Mouse (Mus musculus) right cerebral cortex, postnatal 14 days (tissue): ENCODE data around the gene Gnai2.
A peak's percentile ranks its signal among the peaks of the same experiment; 100 is the strongest.

Experiments used
- DNase-seq: peaks from one replicate; pipeline ENCODE4 v3.0.0; 2022

Gnai2 gene

DNA sequence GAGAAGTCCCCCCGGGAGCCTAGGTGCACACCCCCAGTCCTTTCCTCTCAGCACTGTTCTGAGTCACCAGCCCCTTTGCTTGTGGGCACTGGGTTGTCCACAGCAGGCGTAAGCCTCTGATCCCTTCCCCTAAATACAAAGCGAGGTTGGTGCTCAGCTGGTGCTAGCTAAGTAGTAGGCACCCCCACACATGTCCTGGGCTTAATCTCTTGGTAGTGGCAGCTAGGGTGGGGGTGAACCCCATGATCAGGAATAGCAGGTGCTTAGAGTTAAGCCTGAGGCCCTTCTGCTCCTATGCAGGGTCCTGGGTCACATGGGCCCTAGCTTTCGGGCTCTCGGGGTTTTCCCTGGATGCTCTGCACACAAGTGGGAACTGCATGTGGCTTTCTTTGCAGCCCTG, 22.0 kb upstream of the Gnai2 start:
- no peak for DNase-seq

DNA sequence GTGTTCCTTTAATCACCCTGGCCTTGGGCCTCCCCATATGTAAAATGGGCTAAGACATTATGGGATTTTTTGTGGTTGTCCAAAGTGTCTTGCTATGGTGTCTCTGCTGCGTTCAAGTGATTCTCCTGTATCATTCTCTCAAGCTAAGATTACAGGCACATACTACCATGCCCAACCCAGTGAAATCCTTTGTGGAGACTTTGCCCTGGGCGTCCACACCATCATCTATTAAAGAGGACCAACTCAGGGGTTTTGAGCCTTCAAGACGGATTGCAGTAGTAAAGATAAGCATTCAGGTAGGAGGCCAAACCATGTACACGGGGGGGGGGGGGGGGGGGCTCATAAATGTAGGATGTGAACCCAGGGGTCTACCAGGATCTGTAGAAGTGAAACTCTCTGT, 19.4 kb upstream of the Gnai2 start:
- DNase-seq, result no peak

DNA sequence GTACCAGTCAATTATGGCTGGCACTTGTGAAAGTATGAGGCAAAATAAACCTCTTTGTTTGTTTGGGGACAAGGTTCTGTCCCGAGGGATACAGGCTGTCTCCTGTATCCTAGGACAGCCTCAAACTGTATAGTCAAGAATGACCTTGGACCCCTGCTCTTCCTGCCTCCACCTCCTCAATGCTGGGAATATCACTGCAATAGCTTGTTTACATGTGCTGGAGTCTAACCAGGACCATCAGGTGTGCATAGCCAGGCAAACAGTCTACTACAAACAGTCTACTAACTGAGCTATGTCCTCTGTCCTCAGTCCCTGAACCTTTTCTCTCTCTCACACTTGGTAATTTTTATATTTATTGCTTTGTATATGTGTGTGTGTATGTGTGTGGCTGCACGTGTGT, 18.3 kb upstream of the Gnai2 start:
- no peak for DNase-seq

DNA sequence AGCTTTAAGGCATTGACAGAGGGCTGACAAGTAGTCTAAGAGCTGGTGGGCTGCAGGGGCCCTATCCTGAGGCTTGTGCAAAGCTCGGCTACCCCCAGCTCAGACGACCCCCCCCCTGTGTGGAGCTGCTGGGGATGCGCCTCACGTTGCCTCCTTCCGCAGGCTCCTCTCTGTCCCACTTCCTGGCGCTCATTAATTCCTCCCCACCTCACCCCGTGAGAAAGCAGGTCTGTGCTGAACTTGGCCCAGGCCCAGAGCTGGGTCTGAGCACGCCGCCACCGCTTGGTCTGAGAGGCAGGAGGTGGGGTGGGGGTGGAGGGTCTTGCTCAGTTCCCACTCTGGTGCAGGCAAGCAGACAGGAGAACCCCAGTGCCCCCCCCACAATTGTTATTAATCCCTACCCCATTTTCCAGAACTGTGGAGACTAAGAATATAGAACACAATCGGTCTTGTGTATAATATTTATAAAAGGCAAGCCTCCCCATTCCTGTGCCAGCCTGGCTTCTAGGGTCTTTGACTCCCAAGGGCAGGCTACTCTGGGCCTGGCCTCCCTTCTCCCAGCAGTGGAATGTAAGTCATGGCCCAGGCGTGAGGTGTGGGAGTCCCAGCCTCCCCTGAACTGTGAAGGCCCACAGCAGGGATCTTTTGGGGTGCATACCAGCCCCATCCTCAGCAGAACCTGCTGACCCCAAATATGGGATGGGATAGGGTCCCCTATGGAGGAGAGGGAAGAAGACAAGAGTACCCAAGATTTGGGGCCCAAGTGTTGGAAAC, 15.7 kb upstream of the Gnai2 start:
- no peak for DNase-seq

DNA sequence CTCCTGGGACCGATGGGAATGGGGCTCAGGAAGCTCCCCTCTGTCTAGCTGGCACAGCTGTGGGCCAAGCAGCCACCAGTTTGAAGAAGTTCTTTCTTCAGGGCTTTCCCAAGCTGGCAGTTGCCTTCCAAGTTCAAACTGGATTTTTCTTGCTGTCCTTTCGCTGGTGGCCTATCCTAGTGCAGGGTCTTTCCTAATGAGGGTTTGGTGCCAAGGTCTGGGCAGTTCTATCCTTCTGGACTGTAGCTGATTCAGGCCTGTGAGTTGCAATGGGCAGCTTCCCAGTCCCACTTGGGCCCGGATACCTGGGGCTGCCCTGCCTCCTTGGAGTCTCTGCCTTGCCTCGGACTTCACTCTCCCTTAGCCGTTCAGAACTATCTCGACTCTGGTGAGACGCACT, 15.1 kb upstream of the Gnai2 start:
- no peak for DNase-seq

DNA sequence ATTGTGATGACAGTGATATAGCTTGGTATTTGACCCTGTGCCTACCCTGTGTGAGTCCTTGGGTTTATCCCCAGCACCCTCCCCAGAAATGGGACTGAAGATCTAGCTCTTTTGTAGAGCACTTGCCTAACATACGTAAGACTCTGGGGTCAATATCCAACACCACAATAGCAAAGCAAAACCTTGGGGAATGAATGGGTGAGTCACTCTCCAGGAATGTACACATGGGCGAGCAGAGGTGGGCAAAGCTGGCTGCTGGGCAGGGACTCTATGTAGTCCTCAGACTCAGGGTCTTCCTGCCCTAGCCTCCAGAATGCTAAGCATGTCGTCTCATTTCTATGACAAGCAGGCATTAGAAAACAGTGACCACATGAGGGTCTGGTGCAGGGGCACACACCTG, 13.6 kb upstream of the Gnai2 start:
- no peak for DNase-seq

DNA sequence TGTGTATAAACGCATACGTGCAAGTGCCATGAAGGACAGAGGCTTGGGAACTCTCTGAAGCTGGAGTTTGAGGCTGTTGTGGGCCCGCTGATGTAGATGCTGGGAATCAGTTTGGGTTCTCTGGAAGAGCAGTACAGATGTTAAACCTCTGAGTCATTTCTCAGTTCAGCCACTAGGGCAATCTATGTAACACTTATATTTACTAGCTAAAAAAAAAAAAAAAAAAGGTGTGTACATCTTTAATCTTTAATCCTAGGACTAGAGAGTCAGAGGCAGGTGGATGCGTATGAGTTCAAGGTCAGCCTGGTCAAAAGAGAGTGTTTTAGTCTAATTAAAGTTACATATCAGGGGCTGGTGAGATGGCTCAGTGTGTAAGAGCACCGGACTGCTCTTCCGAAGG, 11.8 kb upstream of the Gnai2 start:
- no peak for DNase-seq

DNA sequence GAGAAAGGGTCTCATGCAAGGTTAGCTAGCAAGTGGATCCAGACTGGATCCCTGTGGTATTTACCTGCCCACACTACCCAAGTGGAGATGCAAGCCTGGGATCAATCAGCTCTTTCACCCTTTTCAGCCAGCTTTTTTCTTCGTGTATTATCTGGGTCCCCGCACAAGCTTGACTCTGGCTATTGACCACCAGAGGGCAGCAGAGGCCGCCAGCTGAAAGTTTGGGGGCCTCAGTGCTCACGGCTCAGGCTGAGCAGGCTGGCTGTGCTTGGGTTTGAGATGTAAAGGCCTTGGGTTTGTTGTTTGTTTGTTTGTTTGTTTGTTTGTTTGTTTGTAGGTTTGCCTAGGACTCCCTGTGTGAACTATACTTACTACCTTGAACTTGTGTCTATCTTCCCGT, 10.4 kb upstream of the Gnai2 start:
- DNase-seq, result peak; percentile 79

DNA sequence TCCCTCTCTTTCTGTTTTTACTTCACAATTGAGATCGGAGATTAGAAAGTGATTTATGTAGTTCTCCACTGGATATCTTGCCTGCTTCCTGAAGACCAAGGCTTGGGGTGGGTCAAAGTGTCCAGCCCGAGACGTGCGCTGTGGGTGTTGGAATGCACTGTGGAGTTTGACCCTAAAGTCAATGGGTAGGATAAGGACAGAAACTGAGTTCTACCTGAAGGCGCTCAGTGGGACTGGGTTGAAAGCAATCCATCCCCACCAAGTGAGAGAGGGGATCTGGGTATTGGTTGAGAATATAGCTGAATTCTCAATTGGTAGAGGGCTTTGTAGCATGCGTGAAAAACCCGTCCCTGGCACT, 10.0 kb upstream of the Gnai2 start:
- DNase-seq, result no peak

DNA sequence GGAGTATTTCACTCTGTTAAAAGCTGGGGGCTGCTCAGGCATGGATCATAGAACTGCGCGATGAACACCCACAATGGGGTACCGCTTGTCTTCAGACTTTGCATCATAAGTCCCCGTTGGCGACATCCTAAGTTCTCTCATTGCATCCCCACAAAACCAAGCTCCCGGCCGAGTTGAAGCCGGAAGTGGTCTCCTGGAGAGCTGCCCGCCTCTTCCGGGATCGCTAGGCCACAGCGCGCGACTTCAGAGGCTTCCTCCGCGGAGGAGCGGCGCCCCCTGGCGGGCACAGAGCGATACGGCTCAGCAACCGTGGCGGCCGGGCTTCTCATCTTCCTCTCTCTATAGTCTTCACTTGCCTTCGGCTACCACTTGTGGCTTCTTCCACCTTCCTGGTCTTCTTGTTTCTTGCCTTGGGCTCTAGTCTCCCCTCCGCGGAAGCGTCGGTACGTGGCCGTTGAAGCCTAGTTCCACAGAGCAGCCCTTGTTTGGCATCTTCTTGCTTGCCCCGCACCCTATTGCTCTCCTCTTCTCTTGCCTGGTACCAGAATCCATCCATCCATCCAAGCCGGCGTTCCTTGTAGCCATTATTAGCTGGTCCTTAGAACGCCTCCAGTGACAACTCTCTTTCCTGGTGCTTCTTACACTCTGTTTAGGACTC, 9.5 kb upstream of the Gnai2 start:
- peak; percentile 95 for DNase-seq

DNA sequence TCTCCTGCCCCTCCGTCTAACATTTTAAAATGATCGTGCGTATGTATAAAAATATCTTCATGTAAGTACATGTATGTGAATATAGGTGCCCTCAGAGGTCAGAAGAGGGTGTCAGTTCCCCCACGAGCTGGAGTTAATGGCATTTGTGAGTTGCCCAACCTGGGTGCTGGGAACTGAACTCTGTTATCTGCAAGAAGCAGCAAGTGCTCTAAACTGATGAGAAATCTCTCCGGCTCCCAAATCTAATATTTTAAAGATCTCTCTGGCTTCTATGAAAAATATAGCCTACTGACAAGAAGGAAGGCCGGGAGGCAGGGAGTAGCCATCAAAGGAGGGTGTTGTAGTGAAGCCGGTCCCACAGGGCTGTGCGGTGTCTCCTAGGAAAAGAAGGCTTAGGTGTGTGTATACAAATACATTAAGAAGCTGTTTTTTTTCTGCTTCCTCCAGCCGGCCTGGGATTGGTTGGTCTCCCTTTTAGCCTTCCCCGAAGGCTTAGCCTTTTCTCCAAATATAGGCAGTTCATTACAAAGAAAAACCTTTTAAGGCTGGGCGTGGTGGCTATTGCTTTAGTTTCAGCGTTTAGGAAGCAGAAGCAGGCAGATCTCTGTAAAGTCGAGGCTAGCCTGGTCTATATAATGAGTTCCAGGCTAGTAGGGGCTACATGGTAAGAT, 8.5 kb upstream of the Gnai2 start:
- no peak for DNase-seq

DNA sequence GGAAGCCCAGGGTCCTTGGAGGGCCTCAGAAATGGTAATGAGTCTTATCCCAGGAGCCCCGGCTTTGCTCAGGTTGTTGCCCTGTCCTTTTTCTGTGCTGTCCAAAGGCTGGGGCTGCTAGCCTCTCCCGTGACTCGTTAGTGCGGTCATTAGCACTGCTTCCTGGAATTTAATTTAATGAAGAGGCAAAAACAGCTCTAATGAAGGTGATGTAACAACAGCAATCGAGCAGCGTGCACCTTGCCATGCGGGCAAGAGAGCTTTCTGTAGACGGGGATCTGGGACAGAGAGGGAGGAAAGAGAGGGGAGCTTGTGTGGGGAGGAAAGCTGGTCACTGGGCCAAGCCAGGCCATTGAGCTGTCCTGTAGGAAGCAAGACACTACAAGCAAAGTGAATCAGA, 6.5 kb upstream of the Gnai2 start:
- DNase-seq, result no peak

DNA sequence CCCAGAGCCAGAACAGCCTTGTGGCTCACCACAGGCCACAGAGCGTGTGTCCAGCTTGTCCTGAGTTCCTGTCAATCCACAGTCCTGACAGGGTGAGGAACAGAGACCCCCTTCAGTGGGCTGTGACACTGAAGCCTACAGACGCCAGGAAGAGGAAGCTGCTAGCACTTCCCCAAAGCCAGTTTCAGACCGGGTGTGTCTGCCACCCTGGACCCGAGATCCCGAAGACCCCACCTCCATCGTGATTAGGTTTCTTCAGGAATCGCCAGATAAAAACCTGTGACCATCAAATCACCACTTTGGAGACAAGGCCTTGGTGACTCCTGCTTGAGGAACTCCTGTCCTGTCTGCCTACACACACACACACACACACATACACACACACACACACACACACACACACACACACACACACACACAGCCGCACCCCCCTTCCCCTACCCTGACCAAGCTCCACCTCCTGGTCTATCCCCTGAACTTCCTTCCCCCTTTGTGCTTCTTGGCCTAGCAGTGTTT, 5.1 kb upstream of the Gnai2 start:
- DNase-seq, result no peak

DNA sequence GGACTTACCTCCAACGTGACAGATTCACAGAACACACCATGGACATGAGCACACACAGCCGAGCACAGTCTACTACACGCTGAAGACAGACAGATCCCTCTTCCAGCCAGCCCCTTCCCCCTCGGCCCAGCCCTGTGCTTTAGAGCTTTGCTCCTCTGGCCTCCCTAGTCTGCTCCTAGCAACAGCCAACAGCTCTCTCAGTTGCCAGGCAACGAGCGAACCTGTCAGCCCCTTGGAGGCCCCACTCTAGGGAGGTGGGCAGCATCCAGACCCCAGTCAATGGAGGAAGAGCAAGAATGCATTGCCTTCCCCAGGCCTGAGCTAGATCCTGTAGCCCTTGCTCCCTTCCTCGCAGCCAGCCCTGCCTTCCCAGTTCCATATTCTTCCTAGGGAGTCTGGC, 1.9 kb upstream of the Gnai2 start:
- no peak for DNase-seq

DNA sequence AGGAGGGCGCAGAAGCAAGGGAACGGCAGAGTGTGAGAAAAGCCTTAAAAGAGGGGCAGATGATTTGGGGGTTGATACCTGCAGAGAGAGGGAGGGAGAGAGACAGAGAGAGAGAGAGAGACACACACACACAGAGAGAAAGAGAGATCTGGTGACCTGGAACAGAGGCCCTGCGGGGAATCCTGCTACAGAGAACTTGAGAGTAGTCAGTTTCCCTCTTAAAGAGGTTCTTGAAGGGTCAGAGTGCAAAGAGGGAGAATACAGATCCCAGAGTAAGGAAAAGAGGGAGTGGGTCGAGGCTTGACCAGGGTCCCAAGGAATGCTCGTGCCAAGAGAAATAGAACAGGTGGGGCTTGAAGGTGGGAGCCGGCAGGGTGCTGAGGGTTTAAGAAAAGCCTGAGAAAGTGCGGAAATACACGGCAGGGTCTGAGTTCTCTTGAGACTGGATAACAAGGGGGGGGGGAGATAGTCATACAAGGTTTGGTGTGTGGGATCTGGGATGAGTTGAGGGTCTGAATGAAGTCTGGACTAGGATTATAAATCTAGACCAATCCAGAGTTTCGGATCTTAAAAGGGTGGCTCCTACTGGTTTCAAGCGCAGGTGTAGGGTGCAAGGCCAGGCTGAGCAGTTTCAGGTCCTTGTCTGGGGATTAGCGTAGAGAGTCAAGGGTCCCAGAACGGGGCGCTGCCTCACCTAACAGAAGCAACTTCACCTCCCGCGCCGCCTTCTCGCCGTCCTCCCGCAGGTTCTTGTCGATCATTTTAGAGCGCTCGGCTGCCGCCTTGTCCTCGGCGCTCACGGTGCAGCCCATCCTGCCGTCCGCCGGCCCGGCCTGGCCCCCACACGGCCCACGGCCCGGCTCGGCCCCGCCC, 525 bp downstream of the Gnai2 start:
- DNase-seq, result no peak

DNA sequence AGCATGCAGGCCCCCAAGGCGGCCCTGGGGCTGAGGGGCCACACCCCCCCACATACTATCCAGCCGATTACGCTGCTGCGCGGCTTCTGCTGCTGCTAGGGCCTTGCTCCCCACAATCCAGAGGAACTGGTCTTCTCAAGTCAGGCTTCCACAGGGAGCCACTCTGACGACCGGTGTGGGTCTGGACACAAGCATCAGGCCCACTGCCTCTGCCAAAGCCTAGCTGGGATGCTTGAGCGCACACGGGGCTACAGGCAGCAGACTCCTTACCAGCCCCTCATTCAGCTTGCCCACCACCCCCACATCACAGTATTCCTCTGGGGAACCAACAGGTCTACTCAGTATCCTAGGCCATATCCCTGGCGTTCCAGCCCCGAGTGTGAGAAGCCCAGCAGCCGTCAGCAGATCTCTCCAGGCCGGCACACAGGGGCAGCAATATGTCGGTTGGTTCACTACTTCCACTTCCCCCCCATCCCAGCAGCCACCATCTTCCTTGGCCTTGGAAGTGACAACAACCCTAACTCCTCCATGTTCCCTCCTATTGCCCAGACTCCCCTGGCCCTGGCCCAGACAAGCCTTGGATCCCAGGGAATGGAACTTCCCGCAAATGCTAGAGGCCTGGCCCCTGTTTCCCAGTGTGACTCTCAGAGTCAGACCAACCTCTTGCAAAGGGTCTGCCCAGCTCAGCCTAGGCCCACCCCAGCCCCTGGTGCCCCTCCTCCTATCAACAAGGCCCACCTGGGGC, 1.3 kb downstream of the Gnai2 start:
- no peak for DNase-seq

DNA sequence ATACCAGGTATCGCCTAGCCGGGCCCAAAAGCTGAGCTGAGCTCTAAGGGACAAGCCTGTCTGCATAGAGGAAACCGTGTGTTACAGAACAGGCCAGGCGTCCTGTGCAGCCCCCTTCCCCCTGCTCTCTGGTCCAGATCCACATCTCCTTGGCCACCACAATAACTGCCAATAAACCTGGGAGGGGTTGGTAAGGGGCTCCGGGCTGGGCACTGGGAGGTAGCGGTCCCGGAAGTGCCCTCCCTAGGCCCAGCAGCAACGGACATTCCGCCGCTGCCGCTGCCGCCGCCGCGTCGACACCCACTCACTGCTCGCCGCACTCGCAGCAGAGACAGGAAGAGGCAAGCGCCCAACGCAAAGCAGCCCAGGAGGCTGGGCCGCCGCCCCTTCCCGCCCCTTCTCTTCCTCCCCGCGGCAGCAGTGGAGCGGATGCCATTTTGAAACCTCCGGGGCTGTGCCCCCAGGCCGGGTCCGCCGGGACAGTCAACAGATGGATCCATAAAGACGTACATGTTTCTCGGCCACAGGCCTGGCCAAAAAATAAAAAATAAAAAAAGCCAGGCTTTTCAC, 2.0 kb downstream of the Gnai2 start:
- peak; percentile 69 for DNase-seq

DNA sequence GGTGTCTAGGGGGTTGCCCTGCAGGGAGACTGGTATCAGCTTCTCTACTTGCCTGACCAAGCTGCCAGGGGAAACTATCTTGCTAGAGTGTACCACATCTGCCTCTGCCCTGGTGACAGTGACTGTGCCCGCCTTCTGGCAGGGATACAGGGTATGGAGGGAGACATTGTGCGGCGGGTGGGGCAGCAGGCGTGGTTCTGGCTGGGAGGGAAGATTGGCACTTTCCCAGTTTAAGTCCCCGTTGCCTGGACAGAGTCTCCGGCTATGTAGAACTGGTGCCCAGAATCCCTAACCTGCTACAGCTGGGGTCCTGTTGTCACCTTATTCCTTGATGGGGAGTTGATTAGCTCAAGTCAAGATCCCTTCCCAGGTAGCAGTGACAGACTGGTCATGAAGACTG, 2.7 kb downstream of the Gnai2 start:
- DNase-seq, result no peak

DNA sequence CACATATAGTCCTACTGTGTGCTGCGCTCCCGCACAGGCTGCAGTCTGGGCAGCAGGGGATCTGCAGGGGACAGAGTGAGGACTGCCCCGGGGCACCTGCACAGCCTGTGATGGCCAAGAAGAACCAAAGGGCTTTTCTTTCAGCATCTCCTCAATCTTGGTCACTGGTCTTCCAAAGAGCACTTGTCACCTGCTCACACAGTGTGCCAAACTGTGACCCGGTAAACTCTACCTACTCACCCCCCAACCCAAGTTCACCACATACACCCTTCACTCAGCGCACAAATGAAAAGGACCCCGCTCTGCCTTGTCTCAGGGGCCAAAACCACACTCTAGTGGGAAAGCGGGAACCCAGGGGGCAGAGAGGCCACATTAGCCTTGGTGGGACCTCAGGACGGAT, 3.3 kb downstream of the Gnai2 start:
- DNase-seq, result no peak

DNA sequence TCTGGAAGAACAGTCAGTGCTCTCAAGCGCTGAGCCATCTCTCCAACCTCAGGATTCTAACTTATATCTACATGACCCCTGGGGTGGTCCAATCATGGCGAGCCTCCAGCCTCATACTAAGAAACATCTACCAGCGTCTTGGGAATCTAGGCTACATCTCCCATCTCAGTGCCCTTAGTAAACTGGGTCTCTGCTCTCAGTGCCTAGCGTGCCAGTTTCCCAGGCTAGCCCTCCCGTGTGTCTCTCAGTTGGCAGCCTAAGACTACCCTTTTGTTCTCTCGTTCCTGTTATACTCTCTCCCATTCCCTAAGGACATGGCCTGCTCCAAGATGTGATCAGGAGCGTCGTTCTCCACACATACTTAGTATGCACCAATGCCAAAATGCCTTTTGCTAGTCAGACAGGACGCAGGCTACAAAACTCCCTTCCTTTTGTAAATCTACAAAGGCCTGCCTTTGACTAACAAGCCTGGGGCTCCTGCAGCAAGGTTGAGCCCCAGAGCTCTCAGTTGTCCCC, 3.8 kb downstream of the Gnai2 start:
- no peak for DNase-seq

DNA sequence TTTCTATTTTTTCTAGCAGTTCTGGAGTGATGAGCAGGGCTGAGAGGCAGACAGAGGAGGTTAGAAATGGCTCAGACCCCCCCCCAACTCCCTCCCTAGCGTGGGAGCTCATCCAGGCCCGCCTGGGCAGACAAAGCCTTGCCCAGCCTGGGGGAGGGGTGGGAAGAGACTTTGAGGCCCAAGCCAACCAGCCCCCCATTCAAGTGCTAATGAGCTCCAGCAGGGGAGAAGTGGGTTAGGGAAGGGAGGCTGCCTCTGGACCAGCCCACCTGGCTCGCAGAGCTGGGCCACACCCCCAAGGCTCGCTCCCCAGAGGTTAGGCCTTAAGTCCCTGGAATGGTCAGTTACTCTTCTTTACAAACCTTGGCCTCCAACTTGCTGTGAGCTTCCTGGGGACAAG, 4.6 kb downstream of the Gnai2 start:
- peak; percentile 57 for DNase-seq

DNA sequence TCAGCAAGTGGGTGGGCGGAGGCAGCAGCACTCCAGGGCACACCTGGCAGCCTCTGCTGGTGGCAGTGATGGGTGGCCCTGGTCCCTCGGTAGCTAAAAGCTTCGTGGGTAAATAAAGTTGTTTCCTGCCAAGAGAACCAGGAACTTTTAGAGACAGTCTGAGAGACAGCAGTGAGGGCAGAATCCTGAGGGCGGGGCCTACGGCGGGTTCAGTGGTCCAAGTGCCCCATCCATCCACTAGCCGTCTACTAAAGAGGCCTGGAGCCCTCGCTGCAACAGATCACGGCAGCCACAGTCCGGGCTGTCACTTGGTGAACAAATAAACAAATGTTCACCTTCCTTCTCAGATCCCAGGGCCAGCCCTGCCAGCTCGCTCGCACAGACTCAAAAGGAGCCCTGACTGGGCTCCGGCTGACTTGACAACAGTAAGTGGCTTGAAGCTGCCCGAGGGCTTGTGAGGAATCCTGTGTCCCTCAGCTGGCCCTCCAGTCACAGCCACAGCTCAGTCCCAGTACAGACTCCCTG, 5.2 kb downstream of the Gnai2 start:
- no peak for DNase-seq
